19 mouse cellular contexts compared by ENCODE assay signal in the genomic region with DNA sequence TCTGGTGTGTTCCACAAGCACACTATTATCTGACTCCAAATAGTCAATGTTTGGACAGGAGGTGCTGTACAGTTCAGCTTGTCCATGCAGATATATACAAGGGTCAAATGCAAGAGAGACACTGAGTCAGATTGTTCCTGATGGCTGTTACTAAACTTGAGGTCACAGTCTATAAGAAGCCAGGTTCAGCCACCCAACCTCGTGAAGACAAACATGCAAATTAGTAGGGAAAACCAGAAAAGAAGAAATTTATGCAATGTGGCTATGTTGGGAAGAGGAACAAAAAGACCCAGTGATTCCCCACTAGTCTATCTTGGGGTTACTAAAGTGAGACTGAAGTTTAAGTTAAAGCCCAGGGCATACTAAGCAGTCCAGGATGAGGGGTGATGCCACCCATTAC. TPM values are rescaled to one million over a fixed set of nuclear protein-coding genes. Genes with fewer than 3 reads are reported as not detected.
A peak's percentile ranks its signal among the peaks of the same experiment; 100 is the strongest.
DNase-seq lines count a peak whose midpoint lies in the region; ATAC-seq and TF ChIP-seq lines count a peak whose summit lies in the region.
"Had no signal": no experiment of that assay in that cellular context is flagged by ENCODE, and none has a peak within 500 bp of the region (broad histone marks: within the 10 kb centered on the region; RNA-seq: fewer than 3 reads in every experiment).

No protein-coding gene starts in this region.

- H3K9me3 ChIP-seq in midbrain, embryonic 10.5 days (replicated peaks) = no peaks in the 10 kb centered on the region
- H3K9me3 ChIP-seq in midbrain, postnatal 0 days (ENCODE audit: low read length) = no peaks in the 10 kb centered on the region
- H3K9me3 ChIP-seq in hindbrain, embryonic 11.5 days (ENCODE audit: control insufficient read depth, low read length) = no peaks in the 10 kb centered on the region
- no peaks in the 10 kb centered on the region for H3K9me3 ChIP-seq in limb, embryonic 10.5 days (replicated peaks)
- H3K9me3 ChIP-seq in neural tube, embryonic 13.5 days = no peaks in the 10 kb centered on the region
- H3K9me3 ChIP-seq in heart, embryonic 10.5 days = no peaks in the 10 kb centered on the region
- H3K9me3 ChIP-seq: embryonic facial prominence, embryonic 13.5 days; heart, embryonic 13.5 days had no signal

- peak overlapping the region; percentile 96 for H3K27ac ChIP-seq in midbrain, embryonic 10.5 days (replicated peaks)
- no peak overlapping the region for H3K27ac ChIP-seq in midbrain, postnatal 0 days (ENCODE audit: low read depth, low read length)
- H3K27ac ChIP-seq in hindbrain, embryonic 11.5 days (ENCODE audit: low read depth, low read length) = peak overlapping the region; percentile 90
- no peak overlapping the region for H3K27ac ChIP-seq in limb, embryonic 10.5 days
- peak overlapping the region; percentile 95 for H3K27ac ChIP-seq in neural tube, embryonic 13.5 days (replicated peaks)
- no peak overlapping the region for H3K27ac ChIP-seq in heart, embryonic 10.5 days
- H3K27ac ChIP-seq: heart, embryonic 13.5 days had no signal

- no peak for ATAC-seq in midbrain, postnatal 0 days (ENCODE audit: low FRiP score)
- no peak for ATAC-seq in hindbrain, embryonic 11.5 days (ENCODE audit: low FRiP score)
- ATAC-seq in neural tube, embryonic 13.5 days (ENCODE audit: low read depth) = no peak

- no peak for DNase-seq in midbrain, embryonic 10.5 days (ENCODE audit: low spot score)
- no peak for DNase-seq in midbrain, postnatal 0 days (ENCODE audit: low spot score)
- DNase-seq in hindbrain, embryonic 11.5 days (ENCODE audit: low spot score) = no peak
- DNase-seq in limb, embryonic 10.5 days (ENCODE audit: low spot score) = no peak
- DNase-seq in cerebellum, adult 11 months = no peak
- no peak for DNase-seq in heart, embryonic 10.5 days (ENCODE audit: low spot score)
- DNase-seq in spleen, adult 12 weeks (ENCODE audit: low spot score) = no peak
- DNase-seq: cerebellum, adult 2 months; heart, adult 11 months; heart, postnatal 4 days; kidney, postnatal 36 days; left cerebral cortex, postnatal 4 days; lung, adult 18-20 months; spleen, adult 18-20 months; thymus, postnatal 4 days had no signal

- H3K4me1 ChIP-seq in midbrain, embryonic 10.5 days = peaks cover 47% of the 10 kb centered on the region
- H3K4me1 ChIP-seq in midbrain, postnatal 0 days (ENCODE audit: insufficient read depth, low read length) = peaks cover 12% of the 10 kb centered on the region
- peaks cover 5% of the 10 kb centered on the region for H3K4me1 ChIP-seq in hindbrain, embryonic 11.5 days (replicated peaks; ENCODE audit: control insufficient read depth, insufficient read depth, low read length)
- peaks cover 16% of the 10 kb centered on the region for H3K4me1 ChIP-seq in limb, embryonic 10.5 days
- H3K4me1 ChIP-seq in neural tube, embryonic 13.5 days (replicated peaks) = peaks cover 31% of the 10 kb centered on the region
- H3K4me1 ChIP-seq in heart, embryonic 10.5 days = peaks cover 11% of the 10 kb centered on the region

- no peak overlapping the region for H3K4me2 ChIP-seq in midbrain, postnatal 0 days (ENCODE audit: low read depth, low read length, poor library complexity, severe bottlenecking)
- no peak overlapping the region for H3K4me2 ChIP-seq in hindbrain, embryonic 11.5 days (replicated peaks; ENCODE audit: low read depth, low read length)
- H3K4me2 ChIP-seq in neural tube, embryonic 13.5 days = peak overlapping the region; percentile 68

- H3K27me3 ChIP-seq in midbrain, embryonic 10.5 days (ENCODE audit: low read depth, poor library complexity, severe bottlenecking) = no peaks in the 10 kb centered on the region
- no peaks in the 10 kb centered on the region for H3K27me3 ChIP-seq in midbrain, postnatal 0 days (ENCODE audit: insufficient read depth, low read length)
- H3K27me3 ChIP-seq in hindbrain, embryonic 11.5 days (ENCODE audit: control insufficient read depth, insufficient read depth, low read length) = no peaks in the 10 kb centered on the region
- no peaks in the 10 kb centered on the region for H3K27me3 ChIP-seq in limb, embryonic 10.5 days (ENCODE audit: low read depth, poor library complexity, severe bottlenecking)
- no peaks in the 10 kb centered on the region for H3K27me3 ChIP-seq in neural tube, embryonic 13.5 days
- no peaks in the 10 kb centered on the region for H3K27me3 ChIP-seq in heart, embryonic 10.5 days (ENCODE audit: insufficient read depth, poor library complexity, severe bottlenecking)
- H3K27me3 ChIP-seq: embryonic facial prominence, embryonic 13.5 days; heart, embryonic 13.5 days had no signal

- peak overlapping the region; percentile 81 for H3K4me3 ChIP-seq in midbrain, embryonic 10.5 days
- H3K4me3 ChIP-seq in midbrain, postnatal 0 days (ENCODE audit: low read depth, low read length) = no peak overlapping the region
- no peak overlapping the region for H3K4me3 ChIP-seq in hindbrain, embryonic 11.5 days (ENCODE audit: low read depth, low read length)
- H3K4me3 ChIP-seq in limb, embryonic 10.5 days = peak overlapping the region; percentile 60; the same call in 1 of the 2 replicates
- H3K4me3 ChIP-seq in neural tube, embryonic 13.5 days = peak overlapping the region; percentile 65; the same call in 1 of the 2 replicates
- no peak overlapping the region for H3K4me3 ChIP-seq in heart, embryonic 10.5 days

- WGBS in midbrain, embryonic 10.5 days = 38% methylated on average over 1 of the region's 1 CpGs
- WGBS in midbrain, postnatal 0 days = 26% methylated on average over 1 of the region's 1 CpGs
- WGBS in hindbrain, embryonic 11.5 days = 18% methylated on average over 1 of the region's 1 CpGs
- 59% methylated on average over 1 of the region's 1 CpGs for WGBS in limb, embryonic 10.5 days
- 31% methylated on average over 1 of the region's 1 CpGs for WGBS in neural tube, embryonic 13.5 days
- 46% methylated on average over 1 of the region's 1 CpGs for WGBS in heart, embryonic 10.5 days

- no peak overlapping the region for H3K9ac ChIP-seq in midbrain, postnatal 0 days (replicated peaks; ENCODE audit: low read length, poor library complexity, severe bottlenecking)
- no peak overlapping the region for H3K9ac ChIP-seq in hindbrain, embryonic 11.5 days (ENCODE audit: low read depth, low read length)
- H3K9ac ChIP-seq in neural tube, embryonic 13.5 days = no peak overlapping the region

- H3K36me3 ChIP-seq in midbrain, embryonic 10.5 days = peaks cover 19% of the 10 kb centered on the region
- H3K36me3 ChIP-seq in midbrain, postnatal 0 days (ENCODE audit: insufficient read depth, low read length) = no peaks in the 10 kb centered on the region
- H3K36me3 ChIP-seq in hindbrain, embryonic 11.5 days (ENCODE audit: control insufficient read depth, insufficient read depth, low read length) = no peaks in the 10 kb centered on the region
- peaks cover 13% of the 10 kb centered on the region for H3K36me3 ChIP-seq in limb, embryonic 10.5 days
- peaks cover 6% of the 10 kb centered on the region; the same call in 1 of the 2 replicates for H3K36me3 ChIP-seq in neural tube, embryonic 13.5 days
- H3K36me3 ChIP-seq in heart, embryonic 10.5 days = peaks cover 2% of the 10 kb centered on the region; the same call in 1 of the 2 replicates

- no peak for TF ChIP-seq CTCF in midbrain, postnatal 0 days (IDR thresholded peaks at IDR 0.05)

RNA-seq across cellular contexts. Expression of gene Zfp811, which starts 0.9 kb away (rescaled TPM):
- 30.1 and 44.5 TPM in 2 replicates for polyA plus RNA-seq in midbrain, embryonic 10.5 days (2016; fragmentation: Nextera tagmentation; extraction: Ambion mirVana)
- 17.9 and 20.9 TPM in 2 replicates for total RNA-seq in midbrain, postnatal 0 days (2014; rRNA removed)
- polyA plus RNA-seq in midbrain, postnatal 0 days (2015; fragmentation: Nextera tagmentation; extraction: Ambion mirVana) = 22.9 and 26.0 TPM in 2 replicates
- 43.0 and 49.1 TPM in 2 replicates for polyA plus RNA-seq in hindbrain, embryonic 11.5 days (2014; fragmentation: Nextera tagmentation; extraction: Ambion mirVana)
- polyA plus RNA-seq in limb, embryonic 10.5 days (2016; fragmentation: Nextera tagmentation; extraction: Ambion mirVana) = 2.8 and 4.4 TPM in 2 replicates
- polyA plus RNA-seq in neural tube, embryonic 13.5 days (2015; fragmentation: Nextera tagmentation; extraction: Ambion mirVana) = 48.7 and 55.0 TPM in 2 replicates
- 1.2 and 2.4 TPM in 2 replicates for polyA plus RNA-seq in heart, embryonic 10.5 days (2016; fragmentation: Nextera tagmentation; extraction: Ambion mirVana)
- polyA plus RNA-seq: liver, adult 2 months had no signal

RNA-seq across cellular contexts. Expression of gene Zfp799, which starts 19.4 kb away (rescaled TPM):
- 12.1 and 12.8 TPM in 2 replicates for polyA plus RNA-seq in midbrain, embryonic 10.5 days (2016; fragmentation: Nextera tagmentation; extraction: Ambion mirVana)
- total RNA-seq in midbrain, postnatal 0 days (2014; rRNA removed) = 16.3 and 38.0 TPM in 2 replicates
- polyA plus RNA-seq in midbrain, postnatal 0 days (2015; fragmentation: Nextera tagmentation; extraction: Ambion mirVana) = 9.0 and 12.6 TPM in 2 replicates
- polyA plus RNA-seq in hindbrain, embryonic 11.5 days (2014; fragmentation: Nextera tagmentation; extraction: Ambion mirVana) = 20.3 and 24.4 TPM in 2 replicates
- 10.2 and 18.4 TPM in 2 replicates for polyA plus RNA-seq in limb, embryonic 10.5 days (2016; fragmentation: Nextera tagmentation; extraction: Ambion mirVana)
- 18.4 and 18.8 TPM in 2 replicates for polyA plus RNA-seq in neural tube, embryonic 13.5 days (2015; fragmentation: Nextera tagmentation; extraction: Ambion mirVana)
- polyA plus RNA-seq in heart, embryonic 10.5 days (2016; fragmentation: Nextera tagmentation; extraction: Ambion mirVana) = 8.5 and 8.7 TPM in 2 replicates

RNA-seq across cellular contexts. Expression of gene Zfp871, which starts 22.6 kb away (rescaled TPM):
- 49.4 and 52.8 TPM in 2 replicates for polyA plus RNA-seq in midbrain, embryonic 10.5 days (2016; fragmentation: Nextera tagmentation; extraction: Ambion mirVana)
- total RNA-seq in midbrain, postnatal 0 days (2014; rRNA removed) = 34.5 and 41.4 TPM in 2 replicates
- polyA plus RNA-seq in midbrain, postnatal 0 days (2015; fragmentation: Nextera tagmentation; extraction: Ambion mirVana) = 41.8 and 46.7 TPM in 2 replicates
- polyA plus RNA-seq in hindbrain, embryonic 11.5 days (2014; fragmentation: Nextera tagmentation; extraction: Ambion mirVana) = 38.3 and 56.8 TPM in 2 replicates
- polyA plus RNA-seq in limb, embryonic 10.5 days (2016; fragmentation: Nextera tagmentation; extraction: Ambion mirVana) = 36.7 and 46.7 TPM in 2 replicates
- polyA plus RNA-seq in neural tube, embryonic 13.5 days (2015; fragmentation: Nextera tagmentation; extraction: Ambion mirVana) = 24.3 and 28.1 TPM in 2 replicates
- 27.3 and 30.4 TPM in 2 replicates for polyA plus RNA-seq in heart, embryonic 10.5 days (2016; fragmentation: Nextera tagmentation; extraction: Ambion mirVana)

Comparison
In these comparisons a context has a peak if more than half of its experiments do, and no peak if none do; other contexts are left out.
1. H3K27ac ChIP-seq: peak in midbrain, embryonic 10.5 days (single experiment), hindbrain, embryonic 11.5 days (single experiment) and neural tube, embryonic 13.5 days (single experiment); none in midbrain, postnatal 0 days (single experiment), limb, embryonic 10.5 days (single experiment) and heart, embryonic 10.5 days (single experiment).
2. H3K4me3 ChIP-seq: peak in midbrain, embryonic 10.5 days (single experiment), limb, embryonic 10.5 days (single experiment) and neural tube, embryonic 13.5 days (single experiment); none in midbrain, postnatal 0 days (single experiment), hindbrain, embryonic 11.5 days (single experiment) and heart, embryonic 10.5 days (single experiment).